Mouse (Mus musculus) heart, embryonic 15.5 days (tissue): ENCODE data around the gene Tpsb2. TPM values are rescaled to one million over a fixed set of nuclear protein-coding genes. Genes with fewer than 3 reads are reported as not detected.

Source experiments
- ATAC-seq: fragments of 200-750 bp; cut with Nextera tagmentation; replicated peaks from 2 replicates; pipeline ENCODE4 v1.8.0; 2017; ENCODE audit warnings: low read depth, moderate TSS enrichment; ENCODE audit not compliant: insufficient number of reproducible peaks, insufficient read depth, low FRiP score
- H3K27ac ChIP-seq: fragments of 300-500 bp; sonication (generic); 2 replicates; pipeline ENCODE4 v1.5.1; 2015; ENCODE audit warnings: mild to moderate bottlenecking, inconsistent platforms
- H3K27me3 ChIP-seq: fragments of 300-500 bp; sonication (generic); 2 replicates; pipeline ENCODE4 v1.6.1; 2015; ENCODE audit warnings: inconsistent platforms
- H3K36me3 ChIP-seq: fragments of 300-500 bp; sonication (generic); 2 replicates; pipeline ENCODE4 v1.6.1; 2015; ENCODE audit warnings: mild to moderate bottlenecking, inconsistent platforms
- H3K4me1 ChIP-seq: fragments of 300-500 bp; sonication (generic); replicated peaks from 2 replicates; pipeline ENCODE4 v1.6.1; 2015; ENCODE audit warnings: inconsistent platforms
- H3K4me2 ChIP-seq: fragments of 300-500 bp; sonication (generic); 2 replicates; pipeline ENCODE4 v1.6.1; 2015; ENCODE audit warnings: inconsistent platforms, mild to moderate bottlenecking, moderate library complexity
- H3K4me3 ChIP-seq: fragments of 300-500 bp; sonication (generic); 2 replicates; pipeline ENCODE4 v1.5.1; 2015; ENCODE audit warnings: mild to moderate bottlenecking, inconsistent platforms
- H3K9ac ChIP-seq: fragments of 300-500 bp; sonication (generic); 2 replicates; pipeline ENCODE4 v1.6.1; 2015; ENCODE audit warnings: mild to moderate bottlenecking, inconsistent platforms
- H3K9me3 ChIP-seq: fragments of 300-500 bp; sonication (generic); replicated peaks from 2 replicates; pipeline ENCODE4 v1.6.1; 2016; ENCODE audit warnings: inconsistent platforms
- WGBS: fragments of 180-500 bp; shearing (Covaris S2); methylation state at CpG from one replicate; pipeline ENCODE4 v1.1.7; 2015; ENCODE audit warnings: mixed read lengths; 5-methylcytosine and 5-hydroxymethylcytosine counted together
- polyA plus RNA-seq: library from polyadenylated mRNA; unstranded; fragments of >200 nt; fragmentation: Nextera tagmentation; extraction: Ambion mirVana; gene quantifications from 2 replicates; pipeline ENCODE4 v1.2.1, GENCODE M21; 2015

The Tpsb2 gene
- polyA plus RNA-seq, 1 experiment from 2014 or later, result 8.5 TPM

- no peaks in the 10 kb centered on the region for H3K9me3 ChIP-seq
- WGBS, result 54% methylated on average over 6 of the region's 6 CpGs
- H3K4me2 ChIP-seq, result no peak overlapping the region
- no peak overlapping the region for H3K9ac ChIP-seq
- H3K27me3 ChIP-seq, result no peaks in the 10 kb centered on the region
- H3K4me3 ChIP-seq, result no peak overlapping the region
- H3K36me3 ChIP-seq, result no peaks in the 10 kb centered on the region
- H3K4me1 ChIP-seq, result peaks cover 64% of the 10 kb centered on the region
- no peak overlapping the region for H3K27ac ChIP-seq
- ATAC-seq, result no peak
These were observed 51.9 kb downstream of the Tpsb2 start for GRCm38 (mm10) chr17:25417990-25418389.

Other genes starting within 250 kb of the Tpsb2 start
- gene Ptx4, start 245.5 kb upstream of the Tpsb2 start, polyA plus RNA-seq, result 0.16 and 0.30 TPM in 2 replicates
- gene Clcn7, start 232.9 kb upstream of the Tpsb2 start, polyA plus RNA-seq, result 14.8 and 18.3 TPM in 2 replicates
- gene Ccdc154, start 203.8 kb upstream of the Tpsb2 start, polyA plus RNA-seq, result 0.05 TPM in 1 of 2 replicates, not detected in the other
- gene Gm38655, start 190.8 kb upstream of the Tpsb2 start, polyA plus RNA-seq, result 0.33 and 0.77 TPM in 2 replicates
- 23.7 and 24.4 TPM in 2 replicates for gene BC003965, start 181.8 kb upstream of the Tpsb2 start, polyA plus RNA-seq
- gene Unkl, start 177.9 kb upstream of the Tpsb2 start, polyA plus RNA-seq, result 4.6 and 5.3 TPM in 2 replicates
- gene Gnptg, start 126.2 kb upstream of the Tpsb2 start, polyA plus RNA-seq, result 20.4 and 27.1 TPM in 2 replicates
- gene Tsr3, start 126.1 kb upstream of the Tpsb2 start, polyA plus RNA-seq, result 24.7 and 31.2 TPM in 2 replicates
- 0.34 and 1.7 TPM in 2 replicates for gene Baiap3, start 109.9 kb upstream of the Tpsb2 start, polyA plus RNA-seq
- 322 and 354 TPM in 2 replicates for gene Ube2i, start 91.7 kb upstream of the Tpsb2 start, polyA plus RNA-seq
- gene Prss34, start 67.9 kb upstream of the Tpsb2 start, polyA plus RNA-seq, result 0.73 and 0.98 TPM in 2 replicates
- gene Prss28, start 57.7 kb upstream of the Tpsb2 start, polyA plus RNA-seq, result not detected in 2 replicates
- not detected in 2 replicates for gene Prss29, start 47.7 kb upstream of the Tpsb2 start, polyA plus RNA-seq
- gene Tpsab1, start 20.7 kb upstream of the Tpsb2 start, polyA plus RNA-seq, result 0.20 and 0.29 TPM in 2 replicates
- 0.20 and 0.89 TPM in 2 replicates for gene Tpsg1, start 3.0 kb downstream of the Tpsb2 start, polyA plus RNA-seq
- gene Cacna1h, start 67.5 kb downstream of the Tpsb2 start, polyA plus RNA-seq, result 5.5 and 6.5 TPM in 2 replicates
- 0.41 and 0.45 TPM in 2 replicates for gene Tekt4, start 88.3 kb downstream of the Tpsb2 start, polyA plus RNA-seq
- 0.06 and 0.20 TPM in 2 replicates for gene Sstr5, start 131.0 kb downstream of the Tpsb2 start, polyA plus RNA-seq
- 0.73 and 1.5 TPM in 2 replicates for gene Sox8, start 204.4 kb downstream of the Tpsb2 start, polyA plus RNA-seq
- gene Lmf1, start 212.8 kb downstream of the Tpsb2 start, polyA plus RNA-seq, result 33.0 and 34.7 TPM in 2 replicates